Mouse (Mus musculus): Measurements from ENCODE around the gene Gm11639.

Gm11639 gene

GRCm38 (mm10) chr11:105156748-105157267 lies 471.3 kb downstream of the Gm11639 start:
- DNase-seq, result no peak

GRCm38 (mm10) chr11:105158047-105158446 lies 472.5 kb downstream of the Gm11639 start:
- DNase-seq, result no peak

DNA sequence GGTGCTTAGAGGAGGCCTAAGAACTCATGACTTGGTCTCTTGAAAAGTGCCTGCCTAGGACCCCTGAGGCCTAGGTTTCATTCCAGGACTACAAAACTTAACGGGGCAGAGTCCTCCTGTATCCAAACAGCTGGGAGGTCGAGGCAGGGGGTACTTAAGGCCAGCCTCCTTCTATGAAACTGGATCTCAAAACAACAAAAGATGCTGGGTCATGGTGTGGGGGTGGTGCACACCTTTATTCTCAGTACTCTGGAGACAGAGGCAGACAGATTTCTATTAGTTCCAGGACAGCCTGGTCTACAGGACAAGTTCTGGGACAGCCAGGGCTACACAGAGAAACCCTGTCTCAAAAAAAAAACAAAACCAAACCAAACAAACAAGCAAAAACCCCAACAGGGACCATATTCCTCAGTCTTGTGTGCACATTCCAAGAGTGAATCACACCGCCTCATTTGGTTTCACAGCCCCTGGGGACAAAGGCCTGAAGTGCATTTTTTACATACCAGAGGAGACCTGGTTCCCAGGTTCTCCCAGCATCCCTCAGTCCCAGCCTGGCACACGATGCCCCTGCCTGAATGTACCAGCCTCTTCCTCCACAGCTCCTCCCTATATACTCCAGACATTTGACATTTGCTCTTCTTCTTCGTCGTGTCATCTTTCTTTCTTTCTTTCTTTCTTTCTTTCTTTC lies 474.3 kb downstream of the Gm11639 start:
- no peak for DNase-seq

- no peak for DNase-seq
These were observed 475.9 kb downstream of the Gm11639 start for GRCm38 (mm10) chr11:105161411-105161810.

DNA sequence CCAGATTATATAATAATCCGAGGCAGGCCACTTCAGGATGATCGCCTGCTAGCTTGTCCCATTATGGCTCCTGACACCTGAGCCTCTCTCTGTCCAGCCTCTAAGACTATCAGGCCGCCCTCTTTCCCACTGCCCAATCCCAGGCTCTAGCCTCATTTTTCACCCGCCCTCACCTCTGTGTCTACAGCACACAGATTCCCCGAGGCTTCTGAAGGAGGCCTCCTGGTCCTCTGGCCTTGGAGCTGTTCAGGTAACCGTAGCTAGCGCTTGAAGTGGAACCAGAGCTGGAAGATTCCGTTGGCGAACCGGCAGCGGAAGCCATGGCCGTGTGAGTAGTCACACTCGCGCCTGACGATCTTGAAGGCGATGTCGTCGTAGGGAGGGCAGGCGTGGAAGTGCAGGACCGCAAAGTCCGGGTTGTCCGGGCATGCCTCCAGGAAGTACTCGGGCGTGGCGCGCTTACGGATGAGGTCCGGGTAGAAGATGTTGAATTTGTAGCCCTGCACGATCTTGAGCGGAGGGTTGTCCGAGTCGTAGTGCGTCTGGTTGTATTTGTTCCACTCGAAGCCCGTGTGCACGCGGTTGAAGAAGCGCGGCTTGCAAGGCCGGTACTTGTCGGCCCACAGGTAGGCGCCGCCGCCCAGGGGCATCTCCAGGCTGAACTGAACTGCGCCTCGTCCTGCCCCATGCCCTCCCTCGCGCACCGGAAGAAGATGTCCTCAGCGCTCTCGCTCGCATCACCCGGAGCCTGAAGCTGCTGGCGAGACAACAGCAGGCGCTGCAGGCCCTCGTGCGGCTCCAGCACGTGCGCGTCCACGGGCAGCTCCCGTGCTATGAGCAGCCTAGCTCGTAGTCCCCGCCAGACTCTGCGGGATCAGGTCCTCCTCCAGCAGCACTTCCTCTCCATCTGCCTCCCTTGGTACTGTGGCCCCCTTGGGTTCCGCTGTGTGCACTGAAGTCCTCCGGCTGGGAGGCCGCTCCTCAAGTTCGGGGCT lies 479.3 kb downstream of the Gm11639 start:
- no peak for DNase-seq

GRCm38 (mm10) chr11:105166780-105167179 lies 481.3 kb downstream of the Gm11639 start:
- DNase-seq, result no peak

Data from thymus, postnatal 36 days (tissue).